Mouse (Mus musculus): ENCODE data around the gene Scn10a.

DNA sequence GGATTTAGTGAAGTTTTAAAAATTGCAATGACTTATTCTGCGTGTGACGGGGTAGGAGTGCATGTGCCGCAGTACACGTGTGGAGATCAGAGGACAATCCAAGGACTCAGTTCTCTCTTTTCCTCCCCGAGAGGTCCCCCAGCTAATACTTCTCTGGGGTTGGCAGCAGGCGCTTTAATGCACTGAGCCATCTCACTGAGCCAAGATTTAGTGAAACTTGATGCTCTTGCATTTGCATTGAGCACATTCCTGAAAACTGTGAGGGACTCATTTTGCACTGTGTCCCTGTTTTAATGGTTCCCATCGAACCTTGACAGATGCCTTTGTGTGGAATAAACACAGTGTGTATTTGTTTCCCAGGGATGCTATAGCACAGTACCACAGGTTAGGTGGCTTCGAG lies 114.5 kb downstream of the Scn10a start:
- no peak for TF ChIP-seq POLR2A (IDR thresholded peaks at IDR 0.05; ENCODE audit: control insufficient read depth, low read depth, low read length)
- no peak for TF ChIP-seq CTCF (IDR thresholded peaks at IDR 0.05; ENCODE audit: control insufficient read depth, insufficient read depth, insufficient replicate concordance, low read depth, low read length)

All from testis, adult 2 months (tissue).